Mouse (Mus musculus) myocyte (in vitro differentiated cells): ENCODE results near the gene I830077J02Rik.

Experiments used
- CEBPB ChIP-seq: IDR thresholded peaks from 2 replicates; pipeline ENCODE4 v1.6.1; 2011; ENCODE audit warnings: mild to moderate bottlenecking, moderate library complexity; ENCODE audit not compliant: poor library complexity, insufficient read depth, severe bottlenecking
- E2F4 ChIP-seq: IDR thresholded peaks from one replicate; pipeline ENCODE4 v1.6.1; 2011; ENCODE audit warnings: mild to moderate bottlenecking, control low read depth, moderate library complexity; ENCODE audit not compliant: insufficient read depth
- MAX ChIP-seq: IDR thresholded peaks from one replicate; pipeline ENCODE4 v1.6.1; 2011; ENCODE audit warnings: low read depth, mild to moderate bottlenecking, control low read depth
- MYOD1 ChIP-seq, 3 experiments: IDR thresholded peaks; one replicate each; pipeline ENCODE4 v1.6.1; 2011; ENCODE audit warnings: control low read depth in 2 of 3, low read depth in 2 of 3, mild to moderate bottlenecking in 2 of 3, moderate library complexity in 1 of 3; ENCODE audit not compliant: insufficient read length in 2 of 3, control insufficient read depth in 1 of 3
- MYOG ChIP-seq, 3 experiments: IDR thresholded peaks; one replicate each; pipeline ENCODE4 v1.6.1; 2011; ENCODE audit warnings: control low read depth in 2 of 3, low read depth in 2 of 3, mild to moderate bottlenecking in 2 of 3; ENCODE audit not compliant: insufficient read length in 2 of 3, control insufficient read depth in 1 of 3, insufficient read depth in 1 of 3
- POLR2A ChIP-seq: IDR thresholded peaks from one replicate; pipeline ENCODE4 v1.6.1; 2011; ENCODE audit warnings: low read depth, mild to moderate bottlenecking, control low read depth, moderate library complexity; ENCODE audit not compliant: insufficient read length
- POLR2AphosphoS2 ChIP-seq: IDR thresholded peaks from one replicate; pipeline ENCODE4 v1.6.1; 2011; ENCODE audit warnings: low read depth, control low read depth; ENCODE audit not compliant: insufficient read length
- REST ChIP-seq: IDR thresholded peaks from one replicate; pipeline ENCODE4 v1.6.1; 2011; ENCODE audit warnings: mild to moderate bottlenecking, control low read depth, moderate library complexity; ENCODE audit not compliant: insufficient read depth, insufficient read length
- TCF12 ChIP-seq: IDR thresholded peaks from one replicate; pipeline ENCODE4 v1.6.1; 2011; ENCODE audit warnings: mild to moderate bottlenecking, control low read depth; ENCODE audit not compliant: poor library complexity, insufficient read depth, severe bottlenecking
- TCF3 ChIP-seq: IDR thresholded peaks from one replicate; pipeline ENCODE4 v1.6.1; 2011; ENCODE audit warnings: low read depth, control low read depth; ENCODE audit not compliant: insufficient read length
- USF1 ChIP-seq: IDR thresholded peaks from one replicate; pipeline ENCODE4 v1.6.1; 2011; ENCODE audit warnings: low read depth, mild to moderate bottlenecking, control low read depth, moderate library complexity

GRCm38 (mm10) chr3:105958204-105958603 lies 25.7 kb upstream of the I830077J02Rik start:
- TF ChIP-seq MYOD1 (IDR thresholded peaks at IDR 0.05; ENCODE audit: control insufficient read depth in 1 of 3, insufficient read length in 2 of 3, low read depth in 2 of 3) (no peak), TCF12 (no peak), MYOG (IDR thresholded peaks at IDR 0.05; ENCODE audit: control insufficient read depth in 1 of 3, insufficient read depth in 1 of 3, insufficient read length in 2 of 3, low read depth in 2 of 3) (no peak), USF1 (no peak), REST (no peak), POLR2A (no peak), POLR2AphosphoS2 (no peak), E2F4 (no peak), MAX (no peak), CEBPB (no peak), TCF3 (no peak)
